Mouse (Mus musculus): ENCODE measurements around the gene Gm21885.

GRCm38 (mm10) chr11:94320969-94321930 is 39.6 kb downstream of the Gm21885 start:
- TF ChIP-seq CTCF (IDR thresholded peaks at IDR 0.05; ENCODE audit: low read depth, low read length) = no peak
- TF ChIP-seq POLR2A (IDR thresholded peaks at IDR 0.05; ENCODE audit: borderline replicate concordance, low read depth, low read length) = no peak

Data from bone marrow macrophage, adult 2 months (primary cell).